Mouse (Mus musculus) kidney, adult 10 weeks (tissue): ENCODE measurements around the gene Tmem121b. TPM values are rescaled to one million over a fixed set of nuclear protein-coding genes. Genes with fewer than 3 reads are reported as not detected.

Source experiments
- polyA plus RNA-seq: library from polyadenylated mRNA; stranded (reverse); fragments of 350-450 nt; fragmentation: Illumina TruSeq; extraction: RNeasy Lipid Tissue Mini Kit (QIAGEN cat#74804); gene quantifications from one replicate; pipeline ENCODE4 v1.2.3, GENCODE M21; 2014; ENCODE audit warnings: low read depth, low replicate concordance

Gene Tmem121b
- polyA plus RNA-seq, result not detected

DNA sequence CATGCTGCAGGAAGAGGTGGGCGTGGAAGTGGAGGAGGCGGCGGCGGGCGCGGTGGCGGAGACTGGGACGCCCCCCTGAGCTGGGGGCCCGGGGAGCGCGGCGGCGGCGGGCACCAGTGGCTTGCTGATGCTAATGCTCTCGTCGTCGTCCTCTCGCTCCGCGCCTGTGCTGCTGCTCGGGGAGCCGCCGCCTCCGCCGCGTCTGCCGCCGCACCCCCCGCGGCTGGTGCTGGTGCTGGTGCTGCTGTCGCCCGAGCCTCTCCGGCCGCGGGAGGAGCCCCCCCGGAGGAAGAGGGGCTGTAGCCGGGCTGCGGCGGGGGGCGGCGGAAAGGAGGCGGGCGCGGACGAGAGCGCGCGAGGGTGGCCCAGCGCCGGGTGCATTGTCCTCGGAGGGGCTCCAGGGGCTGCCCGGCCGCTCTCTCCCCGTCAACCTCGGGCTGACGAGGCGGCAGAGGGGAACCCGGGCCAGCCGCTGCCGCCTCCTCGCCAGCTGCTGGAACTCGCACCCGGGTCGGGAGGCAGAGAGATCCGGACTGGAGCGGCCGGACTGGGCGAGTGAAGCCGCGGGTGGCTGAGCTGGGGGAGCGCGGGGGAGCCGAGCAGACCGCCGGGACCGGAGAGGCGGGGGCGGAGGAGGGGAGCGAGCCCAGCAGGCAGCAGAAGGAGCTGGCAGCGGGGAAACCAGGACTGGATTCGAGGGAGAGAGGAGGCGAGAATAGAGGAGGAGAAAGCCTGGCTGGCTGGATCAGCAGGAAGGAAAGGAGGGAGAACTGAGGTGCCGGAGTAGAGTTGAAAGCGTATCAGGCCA lies at the start of gene Tmem121b:
TSS of gene Tmem121b (minus strand) at position 434 of the 808 bp plus-strand sequence.

DNA sequence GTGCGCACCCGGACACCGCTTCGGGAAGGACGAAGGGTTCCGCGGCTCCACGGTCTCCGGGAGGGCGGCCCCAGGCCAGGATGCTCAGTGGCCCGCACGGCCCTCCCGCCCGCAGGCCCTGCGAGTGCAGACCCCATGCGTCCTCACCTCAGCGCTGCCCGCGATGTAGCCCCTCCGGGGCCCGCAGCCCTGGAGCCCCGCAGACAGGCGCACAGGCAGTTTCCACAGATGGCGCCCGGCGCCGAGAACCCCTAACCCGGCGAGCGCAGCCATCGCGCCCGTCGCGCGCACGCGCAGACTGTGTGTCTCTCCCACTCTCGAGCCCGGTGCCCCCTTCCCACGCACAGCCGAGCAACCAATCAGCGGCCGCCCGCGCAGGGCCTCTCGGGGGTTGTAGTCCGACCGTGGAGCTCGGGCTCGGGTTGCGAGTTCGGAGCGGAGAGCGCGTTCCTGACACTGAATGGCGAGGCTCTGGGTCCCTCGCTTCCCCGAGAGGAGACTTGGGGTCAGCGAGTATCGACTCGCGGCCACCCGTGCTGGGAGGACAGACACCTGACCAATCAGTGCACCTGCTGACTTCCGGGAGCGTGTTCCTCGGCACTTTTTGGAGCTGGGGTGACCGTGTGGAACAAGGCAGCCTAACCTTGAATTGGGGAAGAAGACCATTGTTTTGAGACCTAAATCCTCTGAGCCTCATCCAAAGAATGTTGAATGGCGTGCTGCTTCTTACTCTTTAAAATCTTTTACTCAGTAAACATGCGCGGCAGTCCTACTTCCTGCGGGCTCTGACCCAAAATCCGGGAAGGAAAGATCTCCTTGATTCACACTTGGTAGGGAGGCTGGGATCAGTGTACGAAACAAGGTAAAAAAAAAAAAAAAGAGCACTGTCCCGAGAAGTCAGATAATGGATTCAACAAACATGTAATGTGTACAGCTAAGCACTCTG lies 37.7 kb upstream of the Tmem121b start, which contains the start of gene Hdhd5:
TSS of gene Hdhd5 (minus strand) at position 300 of the 946 bp plus-strand sequence.

DNA sequence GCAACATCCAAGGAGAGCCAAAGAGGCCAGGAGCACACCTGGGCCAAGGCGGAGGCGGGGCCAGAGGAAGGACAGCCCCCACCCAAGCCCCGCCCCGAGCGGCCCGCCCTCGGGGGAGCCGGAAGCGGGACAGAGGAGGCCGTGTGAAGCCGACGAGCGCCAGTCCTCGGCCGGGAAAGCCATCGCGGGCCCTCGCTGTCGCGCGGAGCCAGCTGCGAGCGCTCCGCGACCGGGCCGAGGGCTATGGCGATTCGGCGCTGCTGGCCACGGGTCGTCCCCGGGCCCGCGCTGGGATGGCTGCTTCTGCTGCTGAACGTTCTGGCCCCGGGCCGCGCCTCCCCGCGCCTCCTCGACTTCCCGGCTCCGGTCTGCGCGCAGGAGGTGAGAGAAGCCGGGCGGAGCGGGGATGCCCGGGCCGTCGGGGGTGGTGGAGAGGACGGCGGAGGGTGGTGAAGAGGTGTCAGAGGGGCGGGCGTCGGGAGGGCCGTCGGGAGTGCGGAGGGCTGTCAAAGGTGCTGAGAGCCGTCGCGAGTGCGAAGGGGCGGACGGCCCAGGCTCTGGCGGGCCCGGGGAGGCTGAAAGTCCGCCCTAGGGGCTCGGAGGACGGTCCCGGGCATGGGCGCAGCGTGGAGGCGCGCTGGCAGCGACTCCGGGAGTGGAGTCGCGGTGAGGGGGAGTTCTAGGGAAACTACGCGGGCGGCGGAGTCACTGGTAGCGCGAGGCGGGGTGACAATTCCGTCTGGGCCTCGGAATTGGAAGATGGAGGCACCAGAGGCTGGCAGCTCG lies 30.3 kb downstream of the Tmem121b start, which contains the start of gene Il17ra:
TSS of gene Il17ra (plus strand) at position 162 of the 786 bp plus-strand sequence.

Other genes starting within 250 kb of the Tmem121b start
- not detected for gene D330020A13Rik, start 199.4 kb downstream of the Tmem121b start, polyA plus RNA-seq
- gene B4galnt3, start 199.2 kb downstream of the Tmem121b start, polyA plus RNA-seq, result 1.7 TPM
- gene Kdm5a, start 129.7 kb downstream of the Tmem121b start, polyA plus RNA-seq, result 42.2 TPM
- 4.8 TPM for gene Ccdc77, start 129.4 kb downstream of the Tmem121b start, polyA plus RNA-seq
- 4.4 TPM for gene Il17ra, start 30.6 kb downstream of the Tmem121b start, polyA plus RNA-seq
- gene Hdhd5, start 37.5 kb upstream of the Tmem121b start, polyA plus RNA-seq, result 2.7 TPM
- gene Cecr2, start 172.6 kb upstream of the Tmem121b start, polyA plus RNA-seq, result 3.5 TPM